Mouse (Mus musculus): ENCODE data around the gene Fam222a. TPM values are rescaled to one million over a fixed set of nuclear protein-coding genes. Genes with fewer than 3 reads are reported as not detected.
A peak's percentile ranks its signal among the peaks of the same experiment; 100 is the strongest.

The Fam222a gene
- total RNA-seq, 2 experiments from 2014 or later = 7.2 to 8.0 TPM

- intact Hi-C loops (cut with DNase I) = no loop called here
- peak in 1 of 2 experiments; percentile 45 for DNase-seq
Measured at GRCm38 (mm10) chr5:114581486-114581885, 13.7 kb downstream of the Fam222a start.

DNA sequence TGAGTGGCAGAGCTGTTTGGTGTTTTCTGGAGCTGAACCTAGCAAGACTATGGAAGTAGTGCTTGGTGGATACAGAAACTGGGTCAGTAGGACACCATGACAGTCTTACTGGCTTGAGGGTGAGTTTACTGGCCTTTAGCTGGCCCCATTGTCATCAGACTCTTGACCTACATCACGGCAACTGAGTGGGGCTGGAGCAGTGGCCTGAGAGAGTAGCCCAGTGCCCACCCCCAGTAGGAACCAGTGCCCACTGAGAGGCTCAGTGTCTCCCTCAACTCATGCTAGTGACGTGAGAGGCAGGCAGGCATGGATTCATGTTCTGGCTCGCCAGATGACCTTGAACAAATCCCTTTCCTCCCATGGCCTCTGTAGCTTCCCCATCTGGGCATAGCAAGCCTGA, 15.2 kb downstream of the Fam222a start:
- intact Hi-C loops (cut with DNase I) = no loop called here
- DNase-seq = no peak

- intact Hi-C loops (cut with DNase I) = no loop called here
- DNase-seq = no peak
Measured at GRCm38 (mm10) chr5:114583490-114584175, 15.8 kb downstream of the Fam222a start.

DNA sequence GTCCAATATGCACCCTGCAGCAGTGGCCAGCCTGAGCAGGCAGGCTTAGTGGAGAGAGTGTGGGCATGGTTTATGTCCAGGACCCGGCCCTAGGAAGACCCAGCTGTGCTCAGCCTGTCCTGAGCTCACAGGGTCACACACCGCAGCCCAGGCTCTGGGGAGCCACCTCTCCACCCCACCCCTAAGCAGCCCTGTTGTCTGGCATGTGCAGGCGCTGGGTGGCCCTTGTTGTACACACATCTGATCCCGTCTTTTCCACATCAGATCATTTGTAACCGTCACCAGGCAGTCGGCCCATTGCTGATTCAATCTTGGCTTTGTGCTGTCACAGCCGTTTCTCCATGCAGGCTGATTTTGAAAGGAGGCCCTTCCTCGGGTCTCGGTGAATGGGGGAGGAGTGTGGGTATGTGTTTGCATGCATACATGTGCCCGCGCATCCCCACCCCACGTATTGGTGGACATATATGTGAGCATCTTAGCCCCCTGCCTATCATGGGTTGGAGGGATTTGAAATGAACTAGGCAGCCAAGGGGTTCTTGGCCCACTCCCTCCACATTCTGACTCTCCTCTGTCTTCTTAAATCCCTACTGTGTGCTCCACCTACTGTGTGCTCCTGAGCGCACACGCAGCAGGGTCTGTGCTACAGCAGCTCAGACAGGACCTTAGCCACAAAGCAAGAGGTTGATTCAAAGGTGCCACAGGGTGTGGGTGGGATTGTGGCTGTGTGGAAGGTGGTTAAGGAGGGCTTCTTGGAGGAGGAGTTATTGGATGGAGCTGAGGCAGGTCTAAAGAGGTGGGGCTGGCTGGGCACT, 16.7 kb downstream of the Fam222a start:
- intact Hi-C loops (cut with DNase I) = no loop called here
- DNase-seq = no peak

GRCm38 (mm10) chr5:114585682-114586081, 17.9 kb downstream of the Fam222a start:
- intact Hi-C loops (cut with DNase I) = no loop called here
- no peak for DNase-seq

- intact Hi-C loops (cut with DNase I) = no loop called here
- DNase-seq = peak; percentile 70 to 75
Measured at GRCm38 (mm10) chr5:114587908-114588307, 20.1 kb downstream of the Fam222a start.

DNA sequence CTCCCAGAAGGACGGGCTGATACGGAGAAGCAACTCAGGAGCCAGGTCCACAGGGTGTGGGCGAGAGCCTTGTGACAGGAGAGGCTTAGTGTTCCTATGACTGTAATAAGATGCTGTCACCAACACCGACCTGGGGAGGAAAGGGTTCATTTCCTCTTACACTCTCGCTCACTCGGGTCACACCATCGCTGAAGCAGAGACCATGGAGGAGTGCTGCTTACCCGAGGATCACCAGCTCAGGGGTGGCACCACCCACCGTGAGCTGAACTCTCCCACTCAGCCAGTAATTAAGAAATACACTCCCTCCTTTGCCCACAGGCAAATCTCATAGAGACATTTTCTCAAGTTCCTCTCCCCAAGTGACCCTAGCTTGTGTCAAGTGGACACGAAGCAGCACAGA, 20.6 kb downstream of the Fam222a start:
- DNase-seq = no peak
- intact Hi-C loops (cut with DNase I) = no loop called here

GRCm38 (mm10) chr5:114589026-114589425, 21.2 kb downstream of the Fam222a start:
- DNase-seq = no peak
- intact Hi-C loops (cut with DNase I) = no loop called here

GRCm38 (mm10) chr5:114589454-114589853, 21.6 kb downstream of the Fam222a start:
- intact Hi-C loops (cut with DNase I) = no loop called here
- no peak for DNase-seq

DNA sequence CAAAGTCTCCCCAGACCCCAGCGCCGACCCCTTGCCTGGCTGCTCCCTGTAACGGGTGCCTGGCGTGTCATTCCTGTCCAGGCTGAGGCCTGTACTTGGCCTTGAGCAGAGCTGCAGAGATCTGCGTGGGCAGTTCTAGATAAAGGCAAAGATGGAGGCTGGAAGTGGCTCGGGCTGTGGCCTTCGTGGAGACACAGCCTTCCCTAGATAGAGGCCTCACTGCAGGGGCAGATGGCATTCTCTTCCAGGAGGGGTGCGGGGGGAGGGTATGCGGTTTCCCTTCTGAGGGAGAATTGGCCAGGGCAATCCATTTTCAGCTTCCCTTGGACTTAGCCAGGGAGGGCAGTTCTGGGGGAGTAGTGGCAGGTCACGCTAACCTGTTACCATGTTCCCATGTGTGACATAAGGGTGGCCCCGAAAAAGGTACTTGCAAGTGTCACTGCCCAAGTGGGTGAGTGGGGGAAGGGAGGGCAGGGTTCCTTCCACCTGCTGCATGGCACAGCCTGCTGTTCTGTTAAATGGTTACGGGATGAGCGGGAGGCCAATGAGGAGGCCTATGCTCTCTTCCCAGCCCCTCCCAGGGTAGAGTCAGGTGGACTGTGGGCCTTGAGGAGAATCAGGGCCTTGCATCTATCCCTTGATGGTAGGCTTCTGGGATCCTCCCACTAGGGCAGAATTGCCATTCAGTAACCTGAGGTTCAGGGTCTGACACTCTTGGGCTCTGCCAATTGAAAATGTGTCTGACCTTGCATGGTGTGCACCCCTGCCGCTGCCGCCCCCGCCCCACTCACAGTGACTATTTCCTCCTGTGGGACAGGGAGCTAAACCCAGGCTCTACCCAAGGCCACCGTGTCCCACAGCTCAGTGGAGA, 22.5 kb downstream of the Fam222a start:
- no peak for DNase-seq
- intact Hi-C loops (cut with DNase I) = no loop called here

DNA sequence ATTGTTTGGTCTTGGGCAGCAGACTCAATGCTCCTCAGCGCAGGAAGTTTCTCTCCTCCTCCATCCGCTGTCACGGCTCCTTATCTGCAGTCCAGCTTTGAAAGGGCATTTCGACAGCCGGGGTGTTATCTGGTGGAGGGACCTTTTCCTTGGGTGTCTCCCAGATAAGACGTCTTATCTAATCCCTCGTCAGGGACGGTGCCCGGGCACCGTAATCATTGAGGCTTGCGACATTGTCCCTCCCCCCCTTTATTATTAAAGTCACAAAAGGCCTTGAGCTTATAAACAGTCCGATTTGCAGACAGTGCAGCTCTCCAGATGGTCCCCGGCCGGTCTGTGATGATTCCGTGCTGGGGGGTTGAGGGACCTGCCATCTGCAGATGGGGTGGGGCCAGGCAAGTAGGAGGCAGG, 23.3 kb downstream of the Fam222a start:
- DNase-seq = no peak
- intact Hi-C loops (cut with DNase I) = no loop called here

DNA sequence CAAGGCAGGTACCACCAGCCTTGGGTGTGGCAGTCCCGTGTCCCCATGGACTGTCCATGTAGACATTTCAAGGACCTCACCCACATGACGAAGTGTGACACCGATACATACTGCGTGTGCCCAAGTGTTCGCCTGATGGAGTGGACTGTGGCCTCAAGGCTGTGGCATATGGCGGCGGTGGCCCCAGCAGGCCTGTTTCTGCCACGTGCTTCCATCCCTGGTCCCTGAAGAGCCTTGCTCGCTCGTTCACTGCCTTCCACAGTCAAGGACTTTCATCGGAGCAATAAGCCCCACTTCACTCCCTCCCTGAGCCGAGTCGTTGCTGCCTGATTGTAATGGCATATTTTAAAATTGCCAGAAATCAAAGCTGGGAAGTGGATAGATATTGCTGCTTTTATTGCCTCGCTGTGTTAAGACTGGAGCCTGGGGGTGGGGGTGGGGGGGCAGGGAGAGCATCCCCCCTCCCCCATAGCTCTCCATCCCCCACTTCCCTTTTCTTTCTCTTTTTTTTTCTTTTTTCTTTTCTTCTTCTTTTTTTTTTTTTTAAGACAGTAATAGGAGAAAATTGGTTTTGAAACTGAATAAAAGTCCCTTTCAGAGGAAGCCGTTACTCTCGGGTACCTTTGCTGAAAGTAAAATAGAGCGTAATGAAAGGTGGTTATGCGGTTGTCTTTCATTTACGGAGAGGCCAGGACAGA, 24.8 kb downstream of the Fam222a start:
- no peak for DNase-seq
- intact Hi-C loops (cut with DNase I) = no loop called here

GRCm38 (mm10) chr5:114593161-114593821, 25.5 kb downstream of the Fam222a start:
- DNase-seq = no peak
- intact Hi-C loops (cut with DNase I) = no loop called here

DNA sequence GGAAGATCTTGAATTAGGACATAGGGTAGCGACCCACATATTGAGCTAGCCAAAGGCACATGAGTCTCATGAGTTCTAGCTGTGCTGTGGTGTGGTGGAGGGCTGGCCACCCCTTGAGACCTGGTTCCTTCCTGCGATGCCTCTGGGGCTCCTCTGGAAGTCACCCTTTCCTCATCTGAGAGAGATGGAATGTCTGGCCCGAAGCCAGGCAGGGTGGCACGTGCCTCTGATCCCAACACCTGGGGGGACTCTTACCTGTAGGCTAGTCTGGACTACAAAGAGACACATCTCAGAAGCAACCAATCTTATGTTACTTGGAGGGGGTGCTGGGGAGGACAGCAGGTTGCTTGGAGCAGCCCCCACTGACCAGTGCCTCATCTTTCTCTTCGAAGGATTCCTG, 26.1 kb downstream of the Fam222a start:
- no peak for DNase-seq
- intact Hi-C loops (cut with DNase I) = no loop called here

DNA sequence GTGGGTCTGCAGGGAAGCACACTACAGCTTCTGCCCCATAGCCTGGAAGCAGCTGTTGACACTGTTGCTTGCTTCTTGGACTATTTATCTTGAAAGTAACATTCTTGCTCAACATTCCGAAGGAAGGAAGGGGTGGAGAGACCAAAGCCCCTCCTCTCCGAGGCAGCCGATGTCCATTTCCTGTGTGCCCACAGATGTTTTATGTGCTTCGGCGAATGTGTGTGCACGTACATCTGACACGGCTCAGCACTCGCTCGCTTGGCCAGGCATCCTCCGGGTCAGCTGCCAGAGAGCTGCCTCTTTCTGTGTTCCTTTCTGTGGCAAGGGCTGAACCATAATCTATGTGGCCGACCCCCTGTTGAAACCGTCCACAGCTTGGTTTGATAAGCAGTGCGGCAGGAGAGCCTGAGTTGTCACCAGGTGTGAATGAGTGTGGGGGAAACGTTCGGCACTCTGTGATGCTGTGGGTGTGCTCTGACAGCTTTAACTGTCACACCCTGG, 27.0 kb downstream of the Fam222a start:
- DNase-seq = peak; percentile 50 to 66
- intact Hi-C loops (cut with DNase I) = no loop called here

GRCm38 (mm10) chr5:114596604-114597003, 28.8 kb downstream of the Fam222a start:
- intact Hi-C loops (cut with DNase I) = no loop called here
- DNase-seq = peak; percentile 56 to 60

GRCm38 (mm10) chr5:114597222-114597621, 29.4 kb downstream of the Fam222a start:
- no peak for DNase-seq

GRCm38 (mm10) chr5:114597652-114598051, 29.8 kb downstream of the Fam222a start:
- DNase-seq = no peak
- intact Hi-C loops (cut with DNase I) = no loop called here

More at GRCm38 (mm10) chr5:114597222-114597621, 29.4 kb downstream of the Fam222a start:
- intact Hi-C loops (cut with DNase I) = no loop called here

DNA sequence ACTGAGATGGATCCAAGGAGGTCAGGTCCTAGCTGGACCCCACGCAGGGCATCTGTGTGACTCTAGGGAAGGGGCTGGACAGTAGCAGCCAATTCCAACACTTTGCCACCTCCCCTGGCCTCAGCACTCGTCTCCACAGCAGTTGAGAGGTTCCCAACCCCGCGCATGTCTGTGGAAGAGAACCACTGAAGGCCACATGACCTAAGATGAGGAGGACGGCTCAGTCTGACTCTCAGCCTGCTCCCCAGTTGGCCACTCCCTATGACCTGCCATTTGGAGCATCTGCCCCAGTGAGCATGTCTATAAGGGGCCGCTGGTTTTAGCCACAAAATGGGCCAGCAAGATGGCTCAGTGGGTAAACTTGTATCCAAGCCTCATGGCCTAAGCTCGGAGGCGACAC, 34.2 kb downstream of the Fam222a start:
- intact Hi-C loops (cut with DNase I) = no loop called here
- DNase-seq = no peak

- DNase-seq = no peak
Measured at GRCm38 (mm10) chr5:114603975-114604374, 36.2 kb downstream of the Fam222a start.

More at GRCm38 (mm10) chr5:114603975-114604374, 36.2 kb downstream of the Fam222a start:
- intact Hi-C loops (cut with DNase I) = no loop called here
